Mouse (Mus musculus) R1 (cell line): ENCODE measurements around the gene Lcorl.

ENCODE experiments used
- DNase-seq: peaks from one replicate; pipeline ENCODE4 v3.0.0-alpha.2; 2018; ENCODE audit warnings: low read depth, low spot score

The Lcorl gene

GRCm38 (mm10) chr5:45857254-45858011 lies at the start of gene Lcorl:
Gene Lcorl (minus strand): TSS chr5:45857615.
- DNase-seq = peak; percentile 97

GRCm38 (mm10) chr5:45904683-45905082 lies 47.3 kb upstream of the Lcorl start:
- no peak for DNase-seq

- DNase-seq = no peak
These were observed 45.8 kb upstream of the Lcorl start for GRCm38 (mm10) chr5:45903246-45903645.

GRCm38 (mm10) chr5:45895362-45895761 lies 37.9 kb upstream of the Lcorl start:
- no peak for DNase-seq

- DNase-seq = no peak
These were observed 36.3 kb upstream of the Lcorl start for GRCm38 (mm10) chr5:45893696-45894095.

GRCm38 (mm10) chr5:45876328-45876727 lies 18.9 kb upstream of the Lcorl start:
- no peak for DNase-seq

- no peak for DNase-seq
These were observed 18.1 kb upstream of the Lcorl start for GRCm38 (mm10) chr5:45875472-45875871.

GRCm38 (mm10) chr5:45874284-45875030 lies 17.0 kb upstream of the Lcorl start:
- no peak for DNase-seq

- DNase-seq = no peak
These were observed 953 bp upstream of the Lcorl start for GRCm38 (mm10) chr5:45858368-45858767.

- DNase-seq = no peak
These were observed 550 bp downstream of the Lcorl start for GRCm38 (mm10) chr5:45856876-45857253.

GRCm38 (mm10) chr5:45856303-45856821 lies 1.1 kb downstream of the Lcorl start:
- DNase-seq = peak; percentile 71

- DNase-seq = no peak
These were observed 1.7 kb downstream of the Lcorl start for GRCm38 (mm10) chr5:45855526-45856302.

- no peak for DNase-seq
These were observed 12.7 kb downstream of the Lcorl start for GRCm38 (mm10) chr5:45844723-45845122.

- no peak for DNase-seq
These were observed 22.3 kb downstream of the Lcorl start for GRCm38 (mm10) chr5:45835131-45835530.

- DNase-seq = no peak
These were observed 45.9 kb downstream of the Lcorl start for GRCm38 (mm10) chr5:45811527-45811926.

GRCm38 (mm10) chr5:45791864-45792263 lies 65.6 kb downstream of the Lcorl start:
- DNase-seq = no peak

GRCm38 (mm10) chr5:45790221-45790620 lies 67.2 kb downstream of the Lcorl start:
- no peak for DNase-seq

- no peak for DNase-seq
These were observed 99.8 kb downstream of the Lcorl start for GRCm38 (mm10) chr5:45757502-45758121.

GRCm38 (mm10) chr5:45737911-45738310 lies 119.5 kb downstream of the Lcorl start:
- DNase-seq = no peak

GRCm38 (mm10) chr5:45733751-45734150 lies 123.7 kb downstream of the Lcorl start:
- no peak for DNase-seq

- DNase-seq = no peak
These were observed 138.4 kb downstream of the Lcorl start for GRCm38 (mm10) chr5:45718848-45719488.
